Mouse (Mus musculus) megakaryocyte, embryonic 14.5 days (primary cell): ENCODE measurements around the gene E330034G19Rik.

Experiments used
- FLI1 ChIP-seq: IDR thresholded peaks from 2 replicates; pipeline ENCODE4 v1.6.1; 2012; ENCODE audit warnings: low read length, inconsistent platforms, mixed read lengths
- GATA1 ChIP-seq: IDR thresholded peaks from 3 replicates; pipeline ENCODE4 v1.6.1; 2012; ENCODE audit warnings: mixed read lengths, low read length, inconsistent platforms, borderline replicate concordance

- no peak for TF ChIP-seq GATA1
- no peak for TF ChIP-seq FLI1
Measured at GRCm38 (mm10) chr14:24358295-24358951, 65.4 kb downstream of the E330034G19Rik start.
